Mouse (Mus musculus) heart, postnatal 10 days (tissue): ENCODE results near the gene Chsy1. TPM values are rescaled to one million over a fixed set of nuclear protein-coding genes. Genes with fewer than 3 reads are reported as not detected.
A peak's percentile ranks its signal among the peaks of the same experiment; 100 is the strongest.

Source experiments
- DNase-seq, 2 experiments: peaks; one replicate each; pipeline ENCODE4 v3.0.0; 2021
- intact Hi-C: fragments of 180-260 bp; cut with DNase I; formaldehyde crosslinking; loops from one replicate; pipeline ENCODE4 v1.15.1; 2025
- total RNA-seq, 2 experiments: library from RNA; stranded (reverse); gene quantifications; 2 replicates each; pipeline ENCODE4 v1.2.3; 2021

The Chsy1 gene
- total RNA-seq, 2 experiments from 2014 or later, result 37.6 to 37.9 TPM

DNA sequence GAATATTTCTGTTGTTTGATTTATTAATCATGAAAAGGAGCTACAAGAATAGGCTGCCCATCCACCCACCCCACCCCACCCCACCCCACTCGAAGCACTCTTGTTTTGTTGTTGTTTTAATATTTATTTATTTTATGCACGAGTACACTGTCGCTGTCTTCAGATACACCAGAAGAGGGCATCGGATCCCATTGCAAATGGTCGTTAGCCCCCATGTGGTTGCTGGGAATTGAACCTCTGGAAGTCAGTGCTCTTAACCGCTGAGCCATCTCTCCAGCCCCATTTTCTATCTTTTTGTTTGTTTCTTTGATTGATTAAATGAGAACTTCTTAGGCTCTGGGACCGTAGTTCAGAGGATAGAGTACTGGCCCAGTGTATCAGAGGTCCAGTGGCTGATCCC lies 1.4 kb upstream of the Chsy1 start:
- peak in 1 of 2 experiments; percentile 59 for DNase-seq
- intact Hi-C loops, result loop anchor here (1.0 kb wide), 1 partner anchor 142 kb away; no protein-coding TSS in a partner anchor

DNA sequence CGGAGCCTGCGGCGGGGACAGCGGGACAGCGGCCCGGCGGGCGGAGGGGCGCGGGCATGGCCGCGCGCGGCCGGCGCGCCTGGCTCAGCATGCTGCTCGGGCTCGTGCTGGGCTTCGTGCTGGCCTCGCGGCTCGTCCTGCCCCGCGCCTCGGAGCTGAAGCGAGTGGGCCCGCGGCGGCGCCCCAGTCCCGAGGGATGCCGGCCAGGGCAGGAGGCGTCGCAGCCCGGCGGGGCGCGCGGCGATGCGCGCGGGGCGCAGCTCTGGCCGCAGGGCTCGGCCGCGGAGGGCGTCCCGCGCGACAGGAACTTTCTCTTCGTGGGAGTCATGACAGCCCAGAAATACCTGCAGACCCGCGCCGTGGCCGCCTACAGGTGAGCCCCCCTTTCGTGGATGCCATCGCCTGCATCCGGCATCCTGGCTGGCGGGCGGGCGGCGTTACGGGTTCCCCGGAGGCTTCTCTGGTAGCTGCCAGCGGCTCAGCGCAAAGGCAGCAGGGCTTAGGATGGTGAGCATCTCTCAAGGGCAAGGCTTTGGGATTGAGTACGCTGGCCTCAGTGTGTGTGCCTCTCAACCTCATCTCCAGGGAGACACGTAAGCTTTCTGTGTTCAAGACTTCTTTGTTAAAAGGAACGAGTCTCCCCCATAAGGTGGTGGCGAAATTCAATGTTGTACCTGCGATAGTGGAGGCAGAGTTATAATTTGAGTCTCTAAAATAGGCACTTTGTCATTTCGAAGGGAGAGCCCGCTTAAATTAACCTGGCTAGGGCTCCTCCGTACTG lies 730 bp downstream of the Chsy1 start:
- intact Hi-C loops, result loop anchor here (2.0 kb wide), 1 partner anchor 87 kb away; no protein-coding TSS in a partner anchor
- peak; percentile 42 to 48 for DNase-seq

DNA sequence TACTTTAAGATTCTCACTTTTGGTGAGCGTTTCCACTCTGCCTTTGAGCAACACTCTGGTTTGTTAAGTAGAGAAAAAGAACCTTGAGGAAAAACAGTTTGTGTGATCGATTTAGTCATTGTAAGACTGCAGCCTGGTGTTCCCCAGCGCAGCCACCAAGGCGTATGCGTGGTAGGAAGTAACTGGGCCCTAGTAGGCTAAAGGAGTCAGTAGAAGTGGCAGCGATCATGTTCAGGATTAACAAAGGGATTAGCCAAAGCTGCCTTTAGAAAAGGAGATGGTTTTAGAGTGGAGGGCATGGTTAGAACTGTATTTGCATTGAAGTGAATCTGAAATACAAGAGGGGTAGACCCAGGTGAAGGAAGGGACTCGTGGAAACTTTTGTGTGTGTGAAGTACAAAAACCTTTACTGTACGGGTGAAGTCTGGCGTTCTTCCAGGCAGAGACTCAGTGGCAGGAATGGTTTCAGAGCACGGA lies 1.4 kb downstream of the Chsy1 start:
- intact Hi-C loops, result loop anchor here (2.0 kb wide), 1 partner anchor 86 kb away; no protein-coding TSS in a partner anchor
- peak in 1 of 2 experiments; percentile 43 for DNase-seq

DNA sequence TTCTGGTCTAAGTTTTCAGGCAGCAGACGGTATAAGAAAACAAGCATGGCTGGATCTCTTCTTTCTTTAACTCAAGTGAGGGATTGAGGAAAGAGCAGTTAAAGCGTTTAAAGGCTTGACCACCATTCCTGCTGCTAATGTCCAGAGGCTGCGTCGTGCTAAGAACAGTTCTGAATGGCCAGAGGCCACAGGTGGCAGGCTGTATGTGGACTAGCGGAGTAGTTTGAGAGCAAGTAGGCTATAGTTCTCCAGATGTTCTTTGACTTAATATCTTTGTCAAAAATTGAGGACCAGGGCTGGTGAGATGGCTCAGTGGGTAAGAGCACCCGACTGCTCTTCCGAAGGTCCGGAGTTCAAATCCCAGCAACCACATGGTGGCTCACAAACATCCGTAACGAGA lies 1.9 kb downstream of the Chsy1 start:
- intact Hi-C loops, result loop anchor here (2.0 kb wide), 1 partner anchor 86 kb away; no protein-coding TSS in a partner anchor
- no peak for DNase-seq

DNA sequence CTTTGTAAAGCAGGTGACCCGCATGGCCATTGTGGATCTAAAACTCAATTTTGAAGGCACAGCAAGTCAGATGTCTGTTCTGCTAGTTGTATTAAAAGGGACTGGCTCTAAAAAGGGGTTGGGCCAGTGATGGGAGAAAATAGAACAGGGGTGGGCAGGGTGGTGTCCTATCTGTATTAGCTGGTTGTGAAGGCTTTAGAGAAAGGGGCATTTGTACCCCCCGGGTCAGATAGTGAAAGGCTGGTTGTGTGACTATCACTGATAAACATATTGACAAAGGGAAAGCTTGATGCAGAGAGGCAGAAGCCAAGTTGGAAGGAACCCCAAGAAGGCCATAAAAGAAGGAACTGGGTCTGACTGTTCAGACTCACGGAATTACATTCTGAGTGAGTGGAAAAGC lies 4.2 kb downstream of the Chsy1 start:
- intact Hi-C loops, result no loop called here

DNA sequence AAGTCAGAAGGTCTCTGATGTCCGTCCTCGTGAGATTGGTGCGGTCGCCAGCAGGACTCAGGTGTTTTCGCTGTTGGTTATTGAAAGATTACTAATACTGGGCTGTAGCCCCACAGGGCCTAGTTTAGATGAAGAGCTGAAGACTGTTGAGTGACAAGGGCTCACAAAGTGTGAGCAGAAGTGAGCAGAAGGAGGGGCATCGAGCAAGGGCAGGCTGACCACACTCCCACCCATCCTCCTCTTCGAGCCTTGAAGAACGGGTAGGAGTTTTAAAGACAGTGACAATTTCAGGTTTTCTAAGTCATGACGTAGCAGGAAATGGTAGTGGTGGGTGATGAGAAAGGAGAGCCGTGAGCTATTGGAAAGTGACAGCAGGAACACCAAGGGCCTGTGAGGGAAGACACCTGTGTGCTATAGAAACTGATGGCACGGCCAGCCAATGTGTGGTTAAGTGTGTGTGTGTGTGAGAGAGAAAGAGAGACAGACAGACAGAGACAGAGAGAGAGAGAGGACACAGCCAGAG lies 6.6 kb downstream of the Chsy1 start:
- no peak for DNase-seq
- intact Hi-C loops, result no loop called here

More for the DNA sequence above, 4.2 kb downstream of the Chsy1 start:
- no peak for DNase-seq

DNA sequence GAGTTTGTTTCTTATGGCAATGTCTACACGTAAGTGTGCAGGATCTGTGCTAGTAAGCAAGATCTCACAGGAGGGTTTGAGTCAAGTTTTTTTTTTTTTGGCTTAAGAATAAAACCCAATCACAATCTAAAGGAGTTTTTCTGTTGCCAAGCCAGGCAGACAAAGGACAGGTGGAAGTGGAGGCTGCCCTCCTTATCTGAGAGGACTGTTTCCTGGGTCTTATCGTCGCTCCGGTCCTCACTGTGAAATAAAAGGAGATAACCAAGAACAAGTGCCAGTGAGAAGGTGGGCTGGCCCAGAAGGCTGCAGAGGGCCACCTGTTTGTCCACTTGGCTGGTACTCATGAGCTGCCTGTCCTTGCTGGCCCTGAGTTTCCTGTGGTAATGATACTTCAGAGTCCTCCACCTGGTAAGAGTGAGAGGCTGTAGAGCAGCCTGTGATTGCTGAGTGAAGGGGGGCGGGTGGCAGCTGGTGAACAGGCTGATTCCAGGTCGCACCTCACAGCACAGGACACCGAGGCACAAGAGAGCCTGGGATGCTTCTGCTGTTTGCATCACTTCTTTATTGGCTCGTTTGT lies 7.7 kb downstream of the Chsy1 start:
- DNase-seq, result no peak
- intact Hi-C loops, result no loop called here

DNA sequence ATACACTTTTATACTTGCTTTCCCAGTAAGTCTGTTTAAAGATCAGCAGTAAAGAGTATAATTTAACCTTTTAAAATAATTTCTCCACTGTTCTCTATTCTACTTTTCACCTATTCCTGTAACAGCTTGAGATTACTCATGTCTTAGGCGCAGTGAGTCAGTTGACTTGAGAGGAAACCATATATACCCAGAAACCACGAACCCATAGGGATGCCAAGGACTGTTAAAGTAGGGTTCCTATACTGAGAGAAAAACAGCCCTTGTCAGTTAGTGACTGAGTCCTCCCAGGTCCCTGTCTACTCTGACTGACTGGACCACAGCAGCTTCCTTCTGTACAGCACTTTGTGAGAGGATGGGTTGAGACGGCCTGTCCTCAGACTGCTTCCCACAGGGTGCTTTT lies 8.7 kb downstream of the Chsy1 start:
- intact Hi-C loops, result no loop called here
- no peak for DNase-seq

DNA sequence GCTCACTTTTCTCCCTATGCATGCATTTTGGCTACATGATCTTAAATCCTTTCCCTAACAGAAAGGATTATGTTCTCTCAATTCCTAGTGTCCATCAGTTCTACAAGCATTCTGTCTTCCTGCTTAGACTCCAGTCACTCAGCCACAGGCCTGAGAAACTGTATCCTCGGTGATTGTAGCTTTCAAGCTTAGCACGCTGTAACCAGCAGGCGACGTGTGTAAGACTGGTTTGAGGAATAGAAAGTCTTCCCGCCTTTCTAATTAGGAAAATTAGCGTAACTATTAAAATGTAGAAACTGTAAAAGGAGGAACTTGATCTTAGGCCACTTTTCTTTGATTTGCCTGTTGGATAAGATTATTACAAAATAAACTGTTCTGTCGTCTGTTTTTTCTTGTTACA lies 9.5 kb downstream of the Chsy1 start:
- intact Hi-C loops, result no loop called here
- DNase-seq, result no peak

DNA sequence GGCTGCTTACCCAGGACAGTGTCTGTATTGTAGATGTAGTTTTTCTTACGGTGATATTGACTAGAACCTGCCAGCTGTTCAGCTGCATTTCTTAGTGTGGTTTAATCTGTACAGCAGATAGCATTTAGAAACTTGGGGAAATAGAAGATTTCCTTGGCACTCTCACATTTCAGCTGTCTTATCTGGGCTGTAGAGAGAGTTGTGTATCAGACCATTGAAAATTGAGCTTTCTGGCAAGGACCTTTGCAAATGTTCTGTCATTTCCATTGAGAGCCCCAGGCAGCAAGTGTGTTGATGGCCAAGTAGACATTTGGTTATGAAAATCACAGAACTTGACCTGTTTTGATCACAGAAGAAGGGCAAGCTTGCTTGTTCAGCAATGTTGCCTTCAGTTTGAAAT lies 10.8 kb downstream of the Chsy1 start:
- intact Hi-C loops, result no loop called here
- DNase-seq, result no peak

DNA sequence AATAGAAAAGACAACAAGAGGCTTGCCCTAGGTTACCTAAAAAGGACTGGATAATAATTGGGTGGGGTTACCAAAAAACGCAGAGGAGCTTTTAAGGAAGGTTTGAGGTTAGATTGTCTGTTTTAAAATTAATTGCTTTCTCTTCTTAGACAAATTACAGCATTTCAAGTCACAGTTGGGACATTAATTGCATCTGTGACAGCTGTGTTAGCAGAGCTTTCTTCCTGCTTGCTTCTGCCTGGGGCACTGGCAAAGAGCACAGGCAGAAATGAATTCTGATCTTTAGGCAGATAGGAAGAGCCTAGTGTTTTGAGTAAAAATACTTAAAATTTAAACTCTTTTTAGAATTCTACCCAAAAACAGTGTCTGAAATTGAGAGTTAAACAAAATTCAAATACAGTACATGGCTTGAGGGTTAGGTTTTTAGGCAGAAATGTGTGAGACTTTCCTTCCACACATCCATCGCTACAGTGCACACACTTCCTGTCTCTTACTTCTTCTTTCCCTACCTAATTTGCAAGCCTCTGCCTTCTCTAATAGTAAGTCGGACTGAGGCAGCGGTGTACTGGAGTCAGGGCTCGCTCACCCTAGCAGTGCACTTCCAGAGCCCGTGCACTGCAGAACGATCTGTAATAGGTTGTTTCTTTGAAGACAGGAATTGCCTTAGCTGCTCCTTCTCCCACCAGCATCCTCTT lies 11.5 kb downstream of the Chsy1 start:
- intact Hi-C loops, result no loop called here
- no peak for DNase-seq

DNA sequence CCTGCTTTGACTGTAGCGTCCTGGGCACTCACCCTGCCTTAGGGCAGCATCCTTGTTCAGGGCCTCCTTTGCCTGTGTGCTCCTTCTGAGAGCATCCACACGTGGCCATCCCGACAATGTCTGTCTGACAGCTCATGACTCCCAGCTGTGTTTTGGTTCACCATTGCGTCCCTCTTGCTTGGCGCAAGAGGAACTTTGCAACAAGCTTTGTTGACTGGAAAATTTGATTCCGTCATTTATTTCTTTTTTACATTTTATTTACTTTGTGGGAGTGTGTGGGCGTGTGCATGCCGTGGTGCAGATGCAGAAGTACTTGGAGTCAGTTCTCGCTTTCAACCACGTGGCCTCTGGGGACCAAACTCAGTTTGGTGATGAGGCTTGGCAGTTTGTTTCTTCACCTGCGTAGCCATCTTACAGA lies 15.2 kb downstream of the Chsy1 start:
- intact Hi-C loops, result no loop called here
- DNase-seq, result no peak

DNA sequence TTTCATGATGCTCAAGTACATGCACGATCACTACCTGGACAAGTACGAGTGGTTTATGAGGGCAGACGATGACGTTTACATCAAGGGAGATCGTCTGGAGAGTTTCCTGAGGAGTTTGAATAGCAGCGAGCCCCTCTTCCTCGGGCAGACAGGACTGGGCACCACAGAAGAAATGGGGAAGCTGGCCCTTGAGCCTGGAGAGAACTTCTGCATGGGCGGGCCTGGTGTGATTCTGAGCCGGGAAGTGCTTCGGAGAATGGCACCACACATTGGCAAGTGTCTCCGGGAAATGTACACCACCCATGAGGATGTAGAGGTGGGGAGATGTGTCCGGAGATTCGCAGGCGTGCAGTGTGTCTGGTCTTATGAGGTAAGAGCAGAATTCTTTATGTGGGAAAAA lies 16.1 kb downstream of the Chsy1 start:
- DNase-seq, result no peak
- intact Hi-C loops, result no loop called here

DNA sequence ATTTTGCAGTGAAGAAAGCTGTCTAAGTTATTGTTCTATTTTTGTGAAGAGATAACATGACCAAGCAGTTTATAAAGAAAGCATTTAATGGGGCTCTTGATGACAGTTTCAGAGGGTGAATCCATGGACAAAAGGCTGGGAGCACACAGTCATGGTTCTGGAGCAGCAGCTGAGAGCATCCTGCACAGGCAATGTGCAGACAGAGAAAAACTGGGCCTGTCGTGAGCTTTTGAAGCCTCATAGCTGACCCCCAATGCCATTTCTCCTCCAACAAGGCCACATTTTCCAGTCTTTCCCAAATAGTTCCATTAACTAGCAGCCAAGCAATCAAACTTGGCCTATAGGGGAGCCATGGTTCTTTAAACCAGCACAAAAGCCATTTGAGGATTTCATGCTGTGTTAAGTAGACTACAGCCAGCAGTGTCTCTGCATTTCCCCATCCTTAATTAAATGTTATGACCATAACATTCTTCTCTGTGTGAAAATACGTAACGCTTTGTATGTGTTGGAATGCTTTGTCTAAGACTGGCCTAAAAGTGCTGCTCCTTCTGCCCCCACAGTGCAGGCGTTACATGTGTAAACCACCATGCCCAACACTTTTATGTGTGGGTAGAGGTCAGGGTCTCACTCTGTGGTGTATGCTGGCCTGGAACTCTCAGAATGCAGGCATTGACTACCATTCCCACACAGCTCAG lies 18.8 kb downstream of the Chsy1 start:
- intact Hi-C loops, result no loop called here
- no peak for DNase-seq

DNA sequence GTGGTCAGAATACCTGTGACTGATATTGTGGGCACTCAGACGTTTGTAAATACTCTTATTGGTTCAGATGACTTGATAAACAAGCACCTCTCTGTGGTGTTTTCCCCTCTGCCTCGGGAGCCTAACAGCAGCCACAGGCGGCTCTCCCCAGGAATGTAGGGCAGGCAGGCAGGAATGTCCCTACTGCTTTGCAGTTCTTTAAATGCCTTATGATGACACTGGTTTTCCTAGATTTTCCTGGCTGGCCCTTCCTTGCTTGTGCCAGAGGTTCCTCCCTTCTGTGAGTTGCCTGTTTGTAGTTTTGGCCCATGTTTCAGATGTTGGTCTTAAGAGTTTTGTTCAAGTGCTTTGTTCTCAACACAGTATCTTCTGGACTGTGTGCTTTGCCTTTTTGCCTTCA lies 19.5 kb downstream of the Chsy1 start:
- intact Hi-C loops, result no loop called here
- peak; percentile 36 to 51 for DNase-seq

DNA sequence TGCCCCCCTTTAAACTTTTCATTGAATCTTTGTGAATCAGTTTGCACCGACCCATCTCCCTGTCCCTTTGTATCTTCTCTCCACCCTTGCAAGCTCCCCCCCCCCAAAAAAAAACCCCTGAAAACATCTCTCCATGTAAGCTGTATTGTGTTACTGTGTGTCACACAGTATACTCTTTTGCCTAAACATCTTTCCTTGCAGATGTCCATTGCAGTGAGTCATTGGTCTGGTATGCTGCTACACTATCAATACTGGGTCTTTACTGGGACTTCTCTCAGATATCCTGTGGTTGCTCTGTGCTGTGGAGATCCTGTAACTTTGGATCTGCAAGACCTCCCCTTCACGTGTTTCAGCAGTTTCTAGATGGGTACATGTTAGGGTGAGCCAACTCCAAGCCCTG lies 21.0 kb downstream of the Chsy1 start:
- DNase-seq, result no peak
- intact Hi-C loops, result no loop called here

DNA sequence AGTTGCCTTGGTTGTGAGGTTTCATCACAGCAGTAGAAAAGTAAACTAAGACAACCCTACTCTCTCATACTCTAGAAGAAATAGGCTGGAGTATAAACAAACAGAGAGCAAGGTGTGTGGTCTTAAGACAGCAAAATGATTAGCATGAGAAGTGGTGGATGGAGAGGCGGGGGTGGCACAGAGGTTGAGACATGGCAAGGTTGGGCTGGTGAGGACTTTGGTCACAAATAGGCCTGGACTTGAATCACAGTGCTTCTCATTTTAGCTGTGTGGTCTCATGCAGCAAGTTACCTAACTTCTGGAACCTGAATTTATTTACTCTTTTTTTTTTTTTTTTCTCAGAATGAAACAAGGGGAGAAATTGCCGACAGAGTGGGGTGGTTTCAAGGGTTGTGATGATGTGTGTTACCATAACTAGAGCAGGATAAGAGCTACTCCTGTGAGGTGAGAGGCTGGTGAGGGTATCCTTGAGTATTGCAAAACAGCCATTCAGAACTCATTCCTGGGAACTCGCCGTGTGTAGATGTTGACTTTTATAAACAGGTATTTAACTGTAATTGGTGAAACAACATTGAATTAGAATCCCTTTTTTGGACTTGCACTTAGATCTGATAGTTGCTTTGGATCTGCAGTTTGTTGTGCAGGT lies 22.6 kb downstream of the Chsy1 start:
- no peak for DNase-seq
- intact Hi-C loops, result no loop called here

DNA sequence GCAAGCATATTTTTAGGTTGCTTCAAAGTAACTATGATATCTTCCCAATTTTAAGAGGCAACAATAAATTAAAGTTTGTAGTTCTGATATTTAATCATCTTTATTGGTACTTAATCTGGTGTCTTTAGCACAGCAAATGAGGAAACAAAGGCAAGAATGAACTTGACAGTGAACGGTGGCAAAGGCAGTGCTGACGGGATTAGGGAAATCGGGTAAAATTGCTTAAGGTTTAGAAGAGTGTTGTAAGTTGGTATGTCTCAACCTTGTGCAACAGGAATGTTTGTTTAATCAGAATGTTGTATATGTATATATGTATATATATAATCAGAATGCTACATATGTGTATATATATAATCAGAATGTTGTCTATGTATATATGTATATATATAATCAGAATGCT lies 24.8 kb downstream of the Chsy1 start:
- intact Hi-C loops, result no loop called here
- no peak for DNase-seq

DNA sequence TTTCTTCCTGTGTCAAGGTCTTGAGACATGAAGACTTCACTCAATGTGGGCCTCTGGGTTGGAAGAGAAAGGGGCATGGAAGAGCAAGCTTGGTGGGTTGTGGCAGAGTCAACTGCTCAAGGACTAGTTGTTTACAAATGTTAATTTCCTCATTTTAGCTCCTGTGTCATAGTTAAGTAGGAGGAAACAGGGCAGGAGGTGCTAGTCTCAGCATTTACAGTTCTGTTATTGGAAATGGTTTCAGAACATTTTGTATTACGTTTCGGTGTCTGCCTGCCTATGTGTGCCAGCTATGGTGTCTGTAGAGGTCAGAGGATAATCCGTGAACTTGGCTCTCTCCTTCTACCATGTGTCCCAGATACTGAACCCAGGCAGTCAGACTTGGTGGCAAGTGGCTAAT lies 26.3 kb downstream of the Chsy1 start:
- DNase-seq, result no peak
- intact Hi-C loops, result no loop called here

DNA sequence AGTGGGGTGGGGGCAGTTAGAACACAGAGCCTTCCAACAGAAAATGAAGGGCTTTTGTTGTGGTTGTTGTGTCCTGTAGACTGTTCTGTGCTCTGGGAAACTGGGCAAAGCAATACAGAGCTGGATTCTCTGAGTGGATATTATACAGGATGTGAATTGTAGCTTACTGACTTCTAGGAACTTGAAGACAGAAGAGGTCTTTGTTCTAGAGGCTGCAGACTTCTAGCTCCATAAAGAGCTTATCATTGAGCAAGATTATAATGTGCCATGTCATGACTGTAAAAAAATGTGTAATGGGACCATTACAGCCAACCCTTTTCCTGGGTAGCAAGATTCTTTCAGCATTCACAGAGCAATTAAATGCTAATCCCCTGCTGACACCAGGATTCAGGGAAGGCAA lies 26.9 kb downstream of the Chsy1 start:
- intact Hi-C loops, result no loop called here
- no peak for DNase-seq
